Mouse (Mus musculus): Measurements from ENCODE around the gene Gsta2.

Gene Gsta2

GRCm38 (mm10) chr9:78355611-78356010, at the start of gene Gsta2:
Gene Gsta2, minus strand, starts transcription at chr9:78355788.
- POLR2A ChIA-PET = interaction anchor here in 3 of 4 experiments (0.7 to 15.5 kb wide), 9 partner anchors 10 to 164 kb away, joined by 3 to 455 read pairs (median 4); partner anchors contain the start of genes Ooep (in 2 of the 3) and Dppa5a (in 1 of the 3)
- CTCF ChIA-PET = interaction anchor here in 1 of 4 experiments (1.1 kb wide), 1 partner anchor 30 kb away, joined by 3 read pairs; no protein-coding TSS in a partner anchor

- POLR2A ChIA-PET = interaction anchor here in 1 of 4 experiments (0.7 kb wide), 1 partner anchor 544 kb away, joined by 3 read pairs; no protein-coding TSS in a partner anchor
- CTCF ChIA-PET = interaction anchor here in 1 of 4 experiments (0.6 kb wide), 1 partner anchor 448 kb away, joined by 3 read pairs; no protein-coding TSS in a partner anchor
Measured at GRCm38 (mm10) chr9:78401596-78401995, 46.0 kb upstream of the Gsta2 start.

GRCm38 (mm10) chr9:78400570-78400969, 45.0 kb upstream of the Gsta2 start:
- ChIA-PET POLR2A (no interaction called here), CTCF (interaction anchor here in 1 of 4 experiments (1.1 kb wide), 1 partner anchor 15 kb away, joined by 3 read pairs; no protein-coding TSS in a partner anchor)

GRCm38 (mm10) chr9:78396517-78396916, 40.9 kb upstream of the Gsta2 start:
- POLR2A ChIA-PET = interaction anchor here (0.6 to 3.3 kb wide), 27 partner anchors 8 to 1853 kb away, joined by 3 to 18 read pairs (median 4); partner anchors contain the start of genes Dppa5a (in 2 of the 4), Gm17324 (in 1 of the 4), Mto1 (in 1 of the 4) and Ooep (in 1 of the 4)

GRCm38 (mm10) chr9:78395630-78396351, 40.2 kb upstream of the Gsta2 start, which contains the start of gene Ddx43:
Gene Ddx43, plus strand, starts transcription at chr9:78395777.
- POLR2A ChIA-PET = interaction anchor here (0.6 to 3.3 kb wide), 46 partner anchors 9 to 1852 kb away, joined by 3 to 18 read pairs (median 4); partner anchors contain the start of genes Dppa5a (in 3 of the 4), Gm17324 (in 1 of the 4), Mto1 (in 1 of the 4) and Ooep (in 1 of the 4)
- CTCF ChIA-PET = interaction anchor here in 3 of 4 experiments (0.7 to 2.7 kb wide), 10 partner anchors 10 to 157 kb away, joined by 3 to 7 read pairs (median 4); no protein-coding TSS in a partner anchor

More at GRCm38 (mm10) chr9:78396517-78396916, 40.9 kb upstream of the Gsta2 start:
- CTCF ChIA-PET = interaction anchor here in 2 of 4 experiments (0.6 to 1.5 kb wide), 7 partner anchors 21 to 220 kb away, joined by 3 to 5 read pairs (median 4); no protein-coding TSS in a partner anchor

GRCm38 (mm10) chr9:78395244-78395629, 39.6 kb upstream of the Gsta2 start:
- ChIA-PET POLR2A (interaction anchor here (0.6 to 3.3 kb wide), 38 partner anchors 13 to 219 kb away, joined by 3 to 18 read pairs (median 4); partner anchors contain the start of genes Dppa5a (in 3 of the 4), Gm17324 (in 1 of the 4), Mto1 (in 1 of the 4) and Ooep (in 1 of the 4)), CTCF (interaction anchor here in 3 of 4 experiments (1.0 to 2.7 kb wide), 7 partner anchors 9 to 158 kb away, joined by 3 to 7 read pairs (median 4); no protein-coding TSS in a partner anchor)

GRCm38 (mm10) chr9:78394602-78395001, 39.0 kb upstream of the Gsta2 start:
- CTCF ChIA-PET = interaction anchor here in 2 of 4 experiments (0.9 to 2.7 kb wide), 3 partner anchors 37 to 54 kb away, joined by 3 to 7 read pairs (median 3); no protein-coding TSS in a partner anchor
- POLR2A ChIA-PET = interaction anchor here in 3 of 4 experiments (0.6 to 3.3 kb wide), 10 partner anchors 13 to 111 kb away, joined by 3 to 18 read pairs (median 4); partner anchors contain the start of genes Dppa5a (in 2 of the 3) and Ooep (in 1 of the 3)

GRCm38 (mm10) chr9:78393741-78394140, 38.2 kb upstream of the Gsta2 start:
- CTCF ChIA-PET = interaction anchor here in 2 of 4 experiments (0.9 to 2.7 kb wide), 3 partner anchors 36 to 53 kb away, joined by 3 to 7 read pairs (median 3); no protein-coding TSS in a partner anchor

GRCm38 (mm10) chr9:78389981-78390380, 34.4 kb upstream of the Gsta2 start:
- POLR2A ChIA-PET = interaction anchor here (0.7 to 2.2 kb wide), 33 partner anchors 10 to 147 kb away, joined by 3 to 11 read pairs (median 4); partner anchors contain the start of genes Dppa5a (in 2 of the 4), Gsta2 (in 2 of the 4), Ooep (in 2 of the 4) and Cgas (in 1 of the 4)
- CTCF ChIA-PET = interaction anchor here in 3 of 4 experiments (0.6 to 1.3 kb wide), 7 partner anchors 14 to 141 kb away, joined by 3 read pairs; no protein-coding TSS in a partner anchor

More at GRCm38 (mm10) chr9:78393741-78394140, 38.2 kb upstream of the Gsta2 start:
- POLR2A ChIA-PET = interaction anchor here in 2 of 4 experiments (0.9 to 3.3 kb wide), 6 partner anchors 20 to 112 kb away, joined by 3 to 18 read pairs (median 8); partner anchors contain the start of gene Dppa5a (in 2 of the 2)

- ChIA-PET POLR2A (interaction anchor here in 3 of 4 experiments (0.6 to 5.6 kb wide), 14 partner anchors 9 to 180 kb away, joined by 3 to 57 read pairs (median 6); partner anchors contain the start of genes Dppa5a (in 2 of the 3) and Ooep (in 1 of the 3)), CTCF (interaction anchor here in 3 of 4 experiments (0.6 to 3.3 kb wide), 12 partner anchors 9 to 274 kb away, joined by 3 to 29 read pairs (median 10); partner anchors contain the start of gene Ddx43 (in 1 of the 3))
Measured at GRCm38 (mm10) chr9:78386947-78387346, 31.4 kb upstream of the Gsta2 start.

- ChIA-PET POLR2A (interaction anchor here (0.7 to 5.6 kb wide), 24 partner anchors 10 to 210 kb away, joined by 3 to 57 read pairs (median 7); partner anchors contain the start of gene Dppa5a (in 3 of the 4)), CTCF (interaction anchor here (0.5 to 3.3 kb wide), 38 partner anchors 10 to 273 kb away, joined by 3 to 29 read pairs (median 4); partner anchors contain the start of genes Dppa5a (in 2 of the 4) and Ddx43 (in 1 of the 4))
Measured at GRCm38 (mm10) chr9:78385893-78386292, 30.3 kb upstream of the Gsta2 start.

GRCm38 (mm10) chr9:78378113-78378785, 22.7 kb upstream of the Gsta2 start, which contains the start of gene Ooep:
Gene Ooep, minus strand, starts transcription at chr9:78378725.
- ChIA-PET CTCF (interaction anchor here (0.6 to 0.9 kb wide), 8 partner anchors 10 to 255 kb away, joined by 3 to 5 read pairs (median 3); no protein-coding TSS in a partner anchor), POLR2A (interaction anchor here (0.6 to 12.3 kb wide), 35 partner anchors 9 to 203 kb away, joined by 3 to 455 read pairs (median 5); partner anchors contain the start of genes Dppa5a (in 4 of the 4), Ddx43 (in 2 of the 4), Gsta2 (in 2 of the 4) and Eef1a1 (in 1 of the 4))

GRCm38 (mm10) chr9:78377546-78377945, 22.0 kb upstream of the Gsta2 start:
- CTCF ChIA-PET = interaction anchor here (0.6 to 0.9 kb wide), 7 partner anchors 9 to 256 kb away, joined by 3 to 5 read pairs (median 3); no protein-coding TSS in a partner anchor

GRCm38 (mm10) chr9:78375486-78375885, 19.9 kb upstream of the Gsta2 start:
- POLR2A ChIA-PET = interaction anchor here (0.7 to 12.3 kb wide), 70 partner anchors 7 to 267 kb away, joined by 3 to 455 read pairs (median 7); partner anchors contain the start of genes Ddx43 (in 4 of the 4), Cgas (in 2 of the 4), Gsta2 (in 2 of the 4) and Mto1 (in 2 of the 4)
- CTCF ChIA-PET = interaction anchor here (1.0 to 3.5 kb wide), 10 partner anchors 10 to 20 kb away, joined by 3 to 17 read pairs (median 6); partner anchors contain the start of gene Ddx43 (in 1 of the 4)

More at GRCm38 (mm10) chr9:78377546-78377945, 22.0 kb upstream of the Gsta2 start:
- POLR2A ChIA-PET = interaction anchor here (0.6 to 12.3 kb wide), 32 partner anchors 9 to 186 kb away, joined by 3 to 455 read pairs (median 6); partner anchors contain the start of genes Dppa5a (in 3 of the 4), Gsta2 (in 2 of the 4), Ddx43 (in 1 of the 4) and Eef1a1 (in 1 of the 4)

- POLR2A ChIA-PET = interaction anchor here (0.6 to 12.3 kb wide), 77 partner anchors 9 to 1391 kb away, joined by 3 to 455 read pairs (median 7); partner anchors contain the start of genes Ddx43 (in 4 of the 4), Mto1 (in 3 of the 4), Cgas (in 2 of the 4) and Gsta2 (in 2 of the 4)
- CTCF ChIA-PET = interaction anchor here in 3 of 4 experiments (1.0 to 3.5 kb wide), 11 partner anchors 11 to 35 kb away, joined by 3 to 17 read pairs (median 5); partner anchors contain the start of gene Ddx43 (in 1 of the 3)
Measured at GRCm38 (mm10) chr9:78374885-78375389, 19.3 kb upstream of the Gsta2 start.

Measured in embryonic stem cell, embryonic (primary cell).